Mouse (Mus musculus) ovary, postnatal 14 days (tissue): ENCODE measurements at regions not wholly inside any gene's neighbourhood (a gene's known extent, or its start where the extent isn't known, plus 50 kb on each side); places are given as distances from the start of the nearest gene placed in this dataset.
A peak's percentile ranks its signal among the peaks of the same experiment; 100 is the strongest.

Source experiments
- DNase-seq: peaks from one replicate; pipeline ENCODE4 v3.0.0; 2022; ENCODE audit warnings: low spot score

DNA sequence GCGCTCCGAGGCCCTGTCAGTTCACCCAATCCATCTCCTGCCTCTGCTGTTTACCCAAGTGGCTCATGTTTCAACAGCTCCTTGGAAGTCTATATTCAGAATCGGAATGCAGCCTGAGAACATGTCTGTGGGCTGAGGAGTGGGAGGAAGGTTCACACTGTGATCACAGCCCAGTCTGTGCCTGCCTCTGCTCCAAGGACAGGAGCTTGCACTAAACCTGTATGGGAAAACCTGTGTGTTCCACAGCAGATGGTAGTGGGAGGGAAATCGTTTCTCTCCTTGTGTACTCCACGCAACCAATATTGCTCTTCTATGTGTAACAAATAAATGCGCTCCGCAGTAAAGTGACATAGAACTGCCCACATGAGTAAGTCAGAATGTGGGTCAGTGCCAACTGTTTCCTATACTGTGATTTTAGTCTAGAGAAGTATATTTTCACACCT, 514.0 kb upstream of the Epha7 start:
- peak; percentile 0 for DNase-seq

DNA sequence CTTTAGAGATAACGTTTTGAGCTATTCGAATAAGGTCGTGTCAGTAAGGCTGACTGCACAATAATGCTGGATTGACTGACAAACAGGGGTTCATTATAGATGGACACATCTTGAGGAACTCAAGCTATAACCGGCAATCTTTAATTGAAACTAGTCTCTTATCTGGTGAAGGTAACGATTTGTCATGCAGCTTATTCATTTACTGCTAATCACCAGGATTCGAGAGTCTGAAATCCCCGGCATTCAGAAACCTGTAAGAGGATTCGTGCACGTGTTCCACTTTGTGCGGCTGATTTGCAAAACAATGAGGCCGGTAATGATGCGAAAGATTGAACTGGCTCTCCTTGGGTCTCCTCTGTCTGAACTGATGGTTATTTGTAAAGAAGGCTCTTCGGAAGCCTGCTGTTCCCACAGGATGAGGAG, 512.9 kb upstream of the Epha7 start:
- no peak for DNase-seq

DNA sequence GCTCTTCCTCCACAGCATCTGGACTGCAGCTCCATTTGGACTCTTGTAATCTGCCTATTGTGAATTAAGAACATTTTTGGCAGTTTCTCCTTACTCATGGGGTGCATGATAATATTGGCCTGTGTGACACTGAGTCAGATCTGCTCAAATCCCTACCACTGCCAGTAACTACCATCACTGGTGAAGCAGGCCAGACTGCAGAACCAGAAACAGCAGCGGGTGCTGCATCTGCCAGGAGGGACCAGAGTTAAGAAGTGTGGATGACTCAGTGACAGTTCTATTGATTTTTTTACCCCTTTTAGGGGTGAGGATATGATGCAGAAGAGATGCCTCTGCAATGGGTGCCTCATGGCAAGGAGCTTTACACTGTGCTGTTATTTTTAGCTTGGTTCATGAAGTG, 511.2 kb upstream of the Epha7 start:
- DNase-seq: no peak

DNA sequence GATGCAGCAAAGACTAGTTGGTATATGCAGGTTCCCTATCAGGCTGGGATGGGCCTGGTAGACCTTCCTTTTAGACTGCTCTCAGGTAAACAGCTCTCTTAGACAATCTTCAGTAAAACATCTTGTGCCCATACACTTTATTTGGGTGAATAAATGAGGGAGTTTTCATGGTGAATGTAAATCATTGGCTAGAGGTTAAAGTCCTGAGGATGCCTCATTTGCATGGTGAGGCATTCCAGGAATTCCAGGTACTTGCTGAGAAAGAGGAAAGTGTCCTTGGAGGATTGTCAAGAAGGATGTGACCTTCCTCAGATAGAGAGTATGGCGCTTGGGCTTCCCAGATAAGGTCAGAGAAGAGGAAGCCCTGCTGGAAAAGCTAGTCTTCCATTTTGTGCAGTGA, 481.9 kb upstream of the Epha7 start:
- DNase-seq: no peak

DNA sequence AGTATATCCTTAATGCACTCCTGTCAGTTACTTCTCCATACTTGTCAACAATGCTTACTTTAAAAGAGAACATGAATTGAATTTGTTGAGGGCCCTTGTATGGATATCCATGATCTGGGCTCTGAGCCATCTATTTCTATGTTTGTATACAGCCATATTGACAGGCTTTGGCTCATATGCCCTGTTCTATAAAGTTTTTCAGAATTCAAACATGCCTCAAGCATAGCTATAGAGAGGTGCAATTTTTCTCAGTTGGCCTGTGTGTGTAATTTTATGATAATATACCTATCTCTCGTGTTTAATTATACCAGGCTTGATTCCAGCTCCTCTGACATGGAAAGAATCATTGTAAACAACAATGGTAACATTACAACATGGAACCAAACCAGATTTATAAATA, 448.4 kb upstream of the Epha7 start:
- no peak for DNase-seq

GRCm38 (mm10) chr4:28377087-28377486, 435.8 kb upstream of the Epha7 start:
- no peak for DNase-seq

DNA sequence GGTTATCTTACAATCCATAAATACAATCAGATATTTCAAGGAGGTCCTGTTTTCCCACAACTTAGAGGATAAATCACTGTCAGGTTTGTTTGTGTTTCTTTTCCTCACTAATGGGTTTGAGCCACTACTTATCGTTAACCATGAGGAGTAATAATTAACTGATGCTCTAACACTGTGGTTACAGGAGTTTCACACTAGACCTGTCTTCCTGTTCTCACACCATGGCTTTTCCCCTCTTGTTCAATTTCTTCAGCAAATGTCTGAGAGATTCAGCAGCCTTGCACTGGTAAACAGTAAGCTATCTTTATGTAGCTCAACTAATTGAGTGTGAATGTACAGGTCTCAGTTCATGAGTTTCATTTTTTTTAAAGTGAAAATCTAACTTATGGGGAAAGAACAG, 434.3 kb upstream of the Epha7 start:
- no peak for DNase-seq

DNA sequence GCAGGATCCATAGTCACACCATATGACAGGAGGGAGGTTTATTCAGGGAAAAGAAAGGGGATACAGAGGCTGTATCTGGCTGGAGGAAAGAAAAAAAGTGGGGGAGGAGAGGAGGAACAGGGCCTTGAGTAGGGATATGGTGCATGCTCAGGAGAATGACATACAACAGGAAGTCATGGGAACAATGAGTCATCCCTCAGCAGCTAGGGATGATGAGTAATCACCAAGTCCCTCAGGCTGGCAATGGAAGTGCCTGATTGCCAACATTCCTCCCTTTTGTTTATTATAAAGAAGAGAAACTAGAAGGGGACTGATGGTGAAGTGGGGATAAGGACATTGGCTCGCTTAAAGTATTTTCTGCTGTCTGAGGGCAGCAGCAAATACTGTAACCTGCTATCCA, 388.6 kb upstream of the Epha7 start:
- no peak for DNase-seq

GRCm38 (mm10) chr4:28440161-28440560, 372.8 kb upstream of the Epha7 start:
- DNase-seq: no peak

DNA sequence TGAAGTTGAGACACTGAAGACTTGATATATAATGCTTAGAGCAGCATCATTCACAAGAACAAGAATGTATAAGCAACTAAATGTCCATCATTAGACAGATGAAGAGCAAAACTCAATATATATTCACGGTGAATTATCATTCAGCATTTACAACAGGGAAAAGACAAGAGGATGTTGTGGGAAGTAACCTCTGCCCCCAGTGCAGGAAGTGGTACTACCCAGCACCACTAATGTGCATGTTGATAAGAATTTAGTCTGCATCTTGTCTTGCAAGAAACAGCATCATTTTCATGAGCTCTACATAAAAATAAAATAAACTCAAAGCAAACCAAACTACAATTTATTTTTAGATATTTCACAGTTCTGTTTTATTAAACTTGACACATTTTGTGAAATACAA, 359.8 kb upstream of the Epha7 start:
- no peak for DNase-seq

GRCm38 (mm10) chr4:28456312-28456711, 356.6 kb upstream of the Epha7 start:
- no peak for DNase-seq
